In genomic region chr2:29853736-29854135, GRCm38 (mm10) we compare ENCODE assay signal across 21 mouse cellular contexts. TPM values are rescaled to one million over a fixed set of nuclear protein-coding genes. Genes with fewer than 3 reads are reported as not detected.
A peak's percentile ranks its signal among the peaks of the same experiment; 100 is the strongest.
DNase-seq lines count a peak whose midpoint lies in the region; ATAC-seq and TF ChIP-seq lines count a peak whose summit lies in the region.
"Had no signal": no experiment of that assay in that cellular context is flagged by ENCODE, and none has a peak within 500 bp of the region (broad histone marks: within the 10 kb centered on the region; RNA-seq: fewer than 3 reads in every experiment).

No protein-coding gene starts in this region.

- H3K27me3 ChIP-seq in forebrain, embryonic 10.5 days (ENCODE audit: poor library complexity, severe bottlenecking) = peaks cover 100% of the 10 kb centered on the region
- H3K27me3 ChIP-seq in forebrain, postnatal 0 days (ENCODE audit: insufficient read depth, low read length) = no peaks in the 10 kb centered on the region; the same call in 1 of the 2 replicates
- H3K27me3 ChIP-seq in limb, embryonic 13.5 days = peaks cover 25% of the 10 kb centered on the region
- peaks cover 40% of the 10 kb centered on the region for H3K27me3 ChIP-seq in limb, embryonic 10.5 days (ENCODE audit: low read depth, poor library complexity, severe bottlenecking)
- H3K27me3 ChIP-seq in limb, embryonic 15.5 days = peaks cover 5% of the 10 kb centered on the region

- WGBS in forebrain, embryonic 10.5 days = 85% methylated on average over 5 of the region's 5 CpGs
- WGBS in forebrain, postnatal 0 days = 63% methylated on average over 5 of the region's 5 CpGs
- WGBS in limb, embryonic 13.5 days = 67% methylated on average over 5 of the region's 5 CpGs
- 85% methylated on average over 5 of the region's 5 CpGs for WGBS in limb, embryonic 10.5 days
- WGBS in limb, embryonic 15.5 days = 59% methylated on average over 5 of the region's 5 CpGs

- H3K9ac ChIP-seq in forebrain, postnatal 0 days = no peak overlapping the region
- no peak overlapping the region for H3K9ac ChIP-seq in limb, embryonic 13.5 days
- H3K9ac ChIP-seq in limb, embryonic 15.5 days = no peak overlapping the region
- H3K9ac ChIP-seq: forebrain, embryonic 12.5 days; heart, embryonic 15.5 days; kidney, embryonic 15.5 days had no signal

- H3K27ac ChIP-seq in forebrain, embryonic 10.5 days = peak overlapping the region; percentile 62; the same call in 1 of the 2 replicates
- no peak overlapping the region for H3K27ac ChIP-seq in forebrain, postnatal 0 days (ENCODE audit: low read depth, low read length)
- no peak overlapping the region for H3K27ac ChIP-seq in limb, embryonic 13.5 days
- no peak overlapping the region for H3K27ac ChIP-seq in limb, embryonic 10.5 days
- H3K27ac ChIP-seq in limb, embryonic 15.5 days = peak overlapping the region; percentile 59
- H3K27ac ChIP-seq: forebrain, embryonic 12.5 days; gastrocnemius, adult 2 months; heart, embryonic 15.5 days; kidney, embryonic 15.5 days had no signal

- no peak for ATAC-seq in forebrain, postnatal 0 days
- ATAC-seq in limb, embryonic 13.5 days (ENCODE audit: low FRiP score, low read depth) = 0 out of 2 replicates have a peak, but pooled peaks have one; percentile 44
- ATAC-seq in limb, embryonic 15.5 days (ENCODE audit: insufficient number of reproducible peaks, low FRiP score, low TSS enrichment, low read depth) = peak; percentile 51; the same call in 1 of the 2 replicates

- no peak overlapping the region for H3K4me2 ChIP-seq in forebrain, postnatal 0 days (ENCODE audit: low read depth)
- 0 out of 2 replicates have a peak overlapping the region, but pooled peaks have one; percentile 7 for H3K4me2 ChIP-seq in limb, embryonic 13.5 days (replicated peaks)
- H3K4me2 ChIP-seq in limb, embryonic 15.5 days = no peak overlapping the region
- H3K4me2 ChIP-seq: forebrain, embryonic 12.5 days; heart, embryonic 15.5 days; kidney, embryonic 15.5 days had no signal

- no peaks in the 10 kb centered on the region for H3K36me3 ChIP-seq in forebrain, embryonic 10.5 days (replicated peaks)
- no peaks in the 10 kb centered on the region for H3K36me3 ChIP-seq in forebrain, postnatal 0 days (ENCODE audit: insufficient read depth)
- no peaks in the 10 kb centered on the region for H3K36me3 ChIP-seq in limb, embryonic 13.5 days
- H3K36me3 ChIP-seq in limb, embryonic 10.5 days = no peaks in the 10 kb centered on the region
- H3K36me3 ChIP-seq in limb, embryonic 15.5 days = no peaks in the 10 kb centered on the region
- H3K36me3 ChIP-seq: forebrain, embryonic 12.5 days; heart, embryonic 15.5 days; kidney, embryonic 15.5 days had no signal

- no peak for TF ChIP-seq CTCF in forebrain, postnatal 0 days (IDR thresholded peaks at IDR 0.05; ENCODE audit: low read depth)

- no peak for DNase-seq in forebrain, embryonic 10.5 days (ENCODE audit: extremely low spot score, low spot score)
- DNase-seq in forebrain, postnatal 0 days = no peak
- DNase-seq in limb, embryonic 10.5 days (ENCODE audit: low spot score) = no peak
- DNase-seq in brain, adult 2 months (ENCODE audit: low read depth, low spot score) = peak; percentile 57
- no peak for DNase-seq in right cerebral cortex, postnatal 10 days (ENCODE audit: low spot score in 2 of 2)
- no peak for DNase-seq in B cell, adult 2 months
- DNase-seq: adrenal gland, postnatal 10 days; cerebellum, adult 9-10 months; gastrocnemius, adult 2 months; heart, postnatal 36 days; kidney, adult 11 months; liver; lung, postnatal 4 days; right cerebral cortex, postnatal 25 days; spleen, adult 18-20 months had no signal

- H3K4me3 ChIP-seq in forebrain, embryonic 10.5 days = no peak overlapping the region
- H3K4me3 ChIP-seq in forebrain, postnatal 0 days (ENCODE audit: low read depth, low read length) = no peak overlapping the region
- no peak overlapping the region for H3K4me3 ChIP-seq in limb, embryonic 13.5 days
- no peak overlapping the region for H3K4me3 ChIP-seq in limb, embryonic 10.5 days
- no peak overlapping the region for H3K4me3 ChIP-seq in limb, embryonic 15.5 days
- H3K4me3 ChIP-seq: forebrain, embryonic 12.5 days; gastrocnemius, adult 2 months; heart, embryonic 15.5 days; kidney, embryonic 15.5 days; myocyte had no signal

- peaks cover 52% of the 10 kb centered on the region for H3K4me1 ChIP-seq in forebrain, embryonic 10.5 days
- no peaks in the 10 kb centered on the region for H3K4me1 ChIP-seq in forebrain, postnatal 0 days (ENCODE audit: insufficient read depth)
- 0 out of 2 replicates have a peak, but pooled peaks cover 6% of the 10 kb centered on the region for H3K4me1 ChIP-seq in limb, embryonic 13.5 days
- H3K4me1 ChIP-seq in limb, embryonic 10.5 days = peaks cover 13% of the 10 kb centered on the region
- H3K4me1 ChIP-seq in limb, embryonic 15.5 days = peaks cover 18% of the 10 kb centered on the region; the same call in 1 of the 2 replicates
- H3K4me1 ChIP-seq: heart, embryonic 15.5 days had no signal

- no peaks in the 10 kb centered on the region for H3K9me3 ChIP-seq in forebrain, embryonic 10.5 days
- H3K9me3 ChIP-seq in forebrain, postnatal 0 days (ENCODE audit: low read length) = no peaks in the 10 kb centered on the region
- no peaks in the 10 kb centered on the region for H3K9me3 ChIP-seq in limb, embryonic 13.5 days
- no peaks in the 10 kb centered on the region for H3K9me3 ChIP-seq in limb, embryonic 10.5 days (replicated peaks)
- no peaks in the 10 kb centered on the region for H3K9me3 ChIP-seq in limb, embryonic 15.5 days
- H3K9me3 ChIP-seq: forebrain, embryonic 12.5 days; heart, embryonic 15.5 days; kidney, embryonic 15.5 days had no signal

RNA-seq across cellular contexts. Expression of gene Cercam, which starts 15.2 kb away (rescaled TPM):
- 15.0 and 16.3 TPM in 2 replicates for polyA plus RNA-seq in forebrain, embryonic 10.5 days (2016; fragmentation: Nextera tagmentation; extraction: Ambion mirVana)
- total RNA-seq in forebrain, postnatal 0 days (2014; rRNA removed) = 13.6 and 16.9 TPM in 2 replicates
- polyA plus RNA-seq in forebrain, postnatal 0 days (2015; fragmentation: Nextera tagmentation; extraction: Ambion mirVana) = 10.8 and 14.1 TPM in 2 replicates
- polyA plus RNA-seq in limb, embryonic 13.5 days (2015; fragmentation: Nextera tagmentation; extraction: Ambion mirVana) = 28.8 and 33.4 TPM in 2 replicates
- 8.9 and 11.4 TPM in 2 replicates for polyA plus RNA-seq in limb, embryonic 10.5 days (2016; fragmentation: Nextera tagmentation; extraction: Ambion mirVana)
- 53.1 and 64.1 TPM in 2 replicates for polyA plus RNA-seq in limb, embryonic 15.5 days (2015; fragmentation: Nextera tagmentation; extraction: Ambion mirVana)

RNA-seq across cellular contexts. Expression of gene Urm1, which starts 33.9 kb away (rescaled TPM):
- 15.9 and 17.4 TPM in 2 replicates for polyA plus RNA-seq in forebrain, embryonic 10.5 days (2016; fragmentation: Nextera tagmentation; extraction: Ambion mirVana)
- 58.9 and 91.9 TPM in 2 replicates for total RNA-seq in forebrain, postnatal 0 days (2014; rRNA removed)
- 27.3 and 29.4 TPM in 2 replicates for polyA plus RNA-seq in forebrain, postnatal 0 days (2015; fragmentation: Nextera tagmentation; extraction: Ambion mirVana)
- polyA plus RNA-seq in limb, embryonic 13.5 days (2015; fragmentation: Nextera tagmentation; extraction: Ambion mirVana) = 24.3 and 27.2 TPM in 2 replicates
- 20.4 and 25.1 TPM in 2 replicates for polyA plus RNA-seq in limb, embryonic 10.5 days (2016; fragmentation: Nextera tagmentation; extraction: Ambion mirVana)
- polyA plus RNA-seq in limb, embryonic 15.5 days (2015; fragmentation: Nextera tagmentation; extraction: Ambion mirVana) = 24.4 and 27.5 TPM in 2 replicates

RNA-seq across cellular contexts. Expression of gene Odf2, which starts 35.3 kb away (rescaled TPM):
- polyA plus RNA-seq in forebrain, embryonic 10.5 days (2016; fragmentation: Nextera tagmentation; extraction: Ambion mirVana) = 124 and 125 TPM in 2 replicates
- total RNA-seq in forebrain, postnatal 0 days (2014; rRNA removed) = 103 and 109 TPM in 2 replicates
- polyA plus RNA-seq in forebrain, postnatal 0 days (2015; fragmentation: Nextera tagmentation; extraction: Ambion mirVana) = 40.3 and 60.8 TPM in 2 replicates
- polyA plus RNA-seq in limb, embryonic 13.5 days (2015; fragmentation: Nextera tagmentation; extraction: Ambion mirVana) = 64.4 and 68.9 TPM in 2 replicates
- 101 and 105 TPM in 2 replicates for polyA plus RNA-seq in limb, embryonic 10.5 days (2016; fragmentation: Nextera tagmentation; extraction: Ambion mirVana)
- polyA plus RNA-seq in limb, embryonic 15.5 days (2015; fragmentation: Nextera tagmentation; extraction: Ambion mirVana) = 49.6 and 52.1 TPM in 2 replicates

RNA-seq across cellular contexts. Expression of gene Slc27a4, which starts 51.3 kb away (rescaled TPM):
- 7.9 and 8.6 TPM in 2 replicates for polyA plus RNA-seq in forebrain, embryonic 10.5 days (2016; fragmentation: Nextera tagmentation; extraction: Ambion mirVana)
- 74.9 and 82.9 TPM in 2 replicates for total RNA-seq in forebrain, postnatal 0 days (2014; rRNA removed)
- polyA plus RNA-seq in forebrain, postnatal 0 days (2015; fragmentation: Nextera tagmentation; extraction: Ambion mirVana) = 32.3 and 40.3 TPM in 2 replicates
- polyA plus RNA-seq in limb, embryonic 13.5 days (2015; fragmentation: Nextera tagmentation; extraction: Ambion mirVana) = 14.8 and 15.6 TPM in 2 replicates
- 8.5 and 9.8 TPM in 2 replicates for polyA plus RNA-seq in limb, embryonic 10.5 days (2016; fragmentation: Nextera tagmentation; extraction: Ambion mirVana)
- 19.1 and 22.2 TPM in 2 replicates for polyA plus RNA-seq in limb, embryonic 15.5 days (2015; fragmentation: Nextera tagmentation; extraction: Ambion mirVana)

Comparison
In these comparisons a context has a peak if more than half of its experiments do, and no peak if none do; other contexts are left out.
1. H3K27ac ChIP-seq: peak in forebrain, embryonic 10.5 days (single experiment) and limb, embryonic 15.5 days (single experiment); none in forebrain, postnatal 0 days (single experiment), limb, embryonic 13.5 days (single experiment) and limb, embryonic 10.5 days (single experiment).